14 mouse cellular contexts compared by ENCODE assay signal in genomic region chr12:116856307-116856706, GRCm38 (mm10).
DNase-seq lines count a peak whose midpoint lies in the region; ATAC-seq and TF ChIP-seq lines count a peak whose summit lies in the region.
"Had no signal": no experiment of that assay in that cellular context is flagged by ENCODE, and none has a peak within 500 bp of the region (broad histone marks: within the 10 kb centered on the region; RNA-seq: fewer than 3 reads in every experiment).

No protein-coding gene starts in this region.

- no peak overlapping the region for H3K27ac ChIP-seq in heart, embryonic 12.5 days (ENCODE audit: poor library complexity, severe bottlenecking)
- H3K27ac ChIP-seq in hindbrain, embryonic 16.5 days (ENCODE audit: low read depth, low read length) = no peak overlapping the region
- peak overlapping the region; percentile 49; the same call in 1 of the 2 replicates for H3K27ac ChIP-seq in olfactory bulb, adult 2 months (ENCODE audit: insufficient read depth, low read depth, low read length)
- H3K27ac ChIP-seq in thymus, adult 2 months (ENCODE audit: control insufficient read depth, insufficient read depth, low read length) = no peak overlapping the region
- H3K27ac ChIP-seq in intestine, embryonic 15.5 days = no peak overlapping the region
- H3K27ac ChIP-seq: heart, embryonic 15.5 days had no signal

- DNase-seq in embryo, embryonic 10.5 days (ENCODE audit: low spot score) = peak; percentile 13
- no peak for DNase-seq in embryo, embryonic 9.5 days (ENCODE audit: extremely low spot score)
- DNase-seq in heart, adult 9 months (ENCODE audit: low spot score in 2 of 2) = no peak
- no peak for DNase-seq in thymus, adult 2 months
- DNase-seq: cerebellum, postnatal 14 days; lung, adult 18-20 months had no signal

- no peaks in the 10 kb centered on the region for H3K27me3 ChIP-seq in heart, embryonic 12.5 days (replicated peaks)
- H3K27me3 ChIP-seq in hindbrain, embryonic 16.5 days (replicated peaks; ENCODE audit: control insufficient read depth, insufficient read depth, low read length) = no peaks in the 10 kb centered on the region
- H3K27me3 ChIP-seq in thymus, adult 2 months (ENCODE audit: control insufficient read depth, insufficient read depth, low read length) = no peaks in the 10 kb centered on the region
- H3K27me3 ChIP-seq in intestine, embryonic 15.5 days (replicated peaks) = no peaks in the 10 kb centered on the region
- H3K27me3 ChIP-seq: heart, embryonic 15.5 days had no signal

- no peak overlapping the region for H3K4me3 ChIP-seq in heart, embryonic 12.5 days
- no peak overlapping the region for H3K4me3 ChIP-seq in hindbrain, embryonic 16.5 days (ENCODE audit: low read length)
- no peak overlapping the region for H3K4me3 ChIP-seq in olfactory bulb, adult 2 months (ENCODE audit: insufficient read depth, low read depth, low read length)
- no peak overlapping the region for H3K4me3 ChIP-seq in thymus, adult 2 months (ENCODE audit: control insufficient read depth, insufficient read depth, low read length)
- H3K4me3 ChIP-seq in intestine, embryonic 15.5 days (replicated peaks) = no peak overlapping the region
- H3K4me3 ChIP-seq: erythroblast, embryonic 14.5 days; heart, embryonic 15.5 days had no signal

- ATAC-seq in heart, embryonic 12.5 days (ENCODE audit: insufficient number of reproducible peaks, low FRiP score) = 0 out of 2 replicates have a peak, but pooled peaks have one; percentile 25
- ATAC-seq in hindbrain, embryonic 16.5 days = peak; percentile 27; the same call in 1 of the 2 replicates
- no peak for ATAC-seq in intestine, embryonic 15.5 days
- ATAC-seq: CD4-positive, CD25-positive, alpha-beta regulatory T cell, adult 4 months had no signal

- H3K36me3 ChIP-seq in heart, embryonic 12.5 days = no peaks in the 10 kb centered on the region
- H3K36me3 ChIP-seq in hindbrain, embryonic 16.5 days (ENCODE audit: control insufficient read depth, insufficient read depth, low read length) = no peaks in the 10 kb centered on the region
- H3K36me3 ChIP-seq in thymus, adult 2 months (ENCODE audit: control insufficient read depth, insufficient read depth, low read length) = no peaks in the 10 kb centered on the region
- no peaks in the 10 kb centered on the region for H3K36me3 ChIP-seq in intestine, embryonic 15.5 days
- H3K36me3 ChIP-seq: G1E; heart, embryonic 15.5 days had no signal

- H3K4me2 ChIP-seq in heart, embryonic 12.5 days = no peak overlapping the region
- no peak overlapping the region for H3K4me2 ChIP-seq in hindbrain, embryonic 16.5 days (ENCODE audit: low read length)
- no peak overlapping the region for H3K4me2 ChIP-seq in intestine, embryonic 15.5 days (replicated peaks)
- H3K4me2 ChIP-seq: heart, embryonic 15.5 days had no signal

- H3K4me1 ChIP-seq in heart, embryonic 12.5 days (replicated peaks) = no peaks in the 10 kb centered on the region
- H3K4me1 ChIP-seq in hindbrain, embryonic 16.5 days (ENCODE audit: control insufficient read depth, insufficient read depth, low read depth, low read length) = no peaks in the 10 kb centered on the region
- peaks cover 6% of the 10 kb centered on the region for H3K4me1 ChIP-seq in olfactory bulb, adult 2 months (ENCODE audit: control insufficient read depth, insufficient read depth, low read length)
- no peaks in the 10 kb centered on the region for H3K4me1 ChIP-seq in thymus, adult 2 months (replicated peaks; ENCODE audit: control insufficient read depth, insufficient read depth, low read length)
- H3K4me1 ChIP-seq in intestine, embryonic 15.5 days (replicated peaks) = no peaks in the 10 kb centered on the region
- H3K4me1 ChIP-seq: heart, embryonic 15.5 days had no signal

- 0 out of 2 replicates have a peak, but pooled peaks cover 2% of the 10 kb centered on the region for H3K9me3 ChIP-seq in heart, embryonic 12.5 days (replicated peaks)
- no peaks in the 10 kb centered on the region for H3K9me3 ChIP-seq in hindbrain, embryonic 16.5 days (ENCODE audit: control insufficient read depth, low read length)
- no peaks in the 10 kb centered on the region for H3K9me3 ChIP-seq in intestine, embryonic 15.5 days
- H3K9me3 ChIP-seq: heart, embryonic 15.5 days had no signal

- WGBS in heart, embryonic 12.5 days = 69% methylated on average over 7 of the region's 7 CpGs
- 50% methylated on average over 7 of the region's 7 CpGs for WGBS in hindbrain, embryonic 16.5 days
- WGBS in olfactory bulb, adult 2 months = 37% methylated on average over 7 of the region's 7 CpGs
- 78% methylated on average over 7 of the region's 7 CpGs for WGBS in thymus, adult 2 months
- WGBS in intestine, embryonic 15.5 days = 64% methylated on average over 7 of the region's 7 CpGs

- TF ChIP-seq CTCF in olfactory bulb, adult 2 months (IDR thresholded peaks at IDR 0.05; ENCODE audit: insufficient read depth, low read depth, low read length) = no peak
- no peak for TF ChIP-seq CTCF in thymus, adult 2 months (IDR thresholded peaks at IDR 0.05; ENCODE audit: borderline replicate concordance, control insufficient read depth, extremely low read depth, insufficient read depth, low read length, poor library complexity)

- H3K9ac ChIP-seq in heart, embryonic 12.5 days = no peak overlapping the region
- no peak overlapping the region for H3K9ac ChIP-seq in hindbrain, embryonic 16.5 days (ENCODE audit: low read depth, low read length)
- H3K9ac ChIP-seq in intestine, embryonic 15.5 days = no peak overlapping the region
- H3K9ac ChIP-seq: heart, embryonic 15.5 days had no signal

- TF ChIP-seq POLR2A in olfactory bulb, adult 2 months (IDR thresholded peaks at IDR 0.05; ENCODE audit: insufficient read depth, low read depth, low read length) = no peak
- TF ChIP-seq POLR2A in thymus, adult 2 months (IDR thresholded peaks at IDR 0.05; ENCODE audit: control insufficient read depth, extremely low read depth, insufficient read depth, low read length, poor library complexity) = no peak
